Mouse (Mus musculus) cerebellum, postnatal 36 days (tissue): ENCODE results near the gene S100pbp.
A peak's percentile ranks its signal among the peaks of the same experiment; 100 is the strongest.

Source experiments
- DNase-seq, 2 experiments: peaks; one replicate each; pipeline ENCODE4 v3.0.0; 2021 to 2022; ENCODE audit warnings: mixed read lengths in 2 of 2

S100pbp gene

DNA sequence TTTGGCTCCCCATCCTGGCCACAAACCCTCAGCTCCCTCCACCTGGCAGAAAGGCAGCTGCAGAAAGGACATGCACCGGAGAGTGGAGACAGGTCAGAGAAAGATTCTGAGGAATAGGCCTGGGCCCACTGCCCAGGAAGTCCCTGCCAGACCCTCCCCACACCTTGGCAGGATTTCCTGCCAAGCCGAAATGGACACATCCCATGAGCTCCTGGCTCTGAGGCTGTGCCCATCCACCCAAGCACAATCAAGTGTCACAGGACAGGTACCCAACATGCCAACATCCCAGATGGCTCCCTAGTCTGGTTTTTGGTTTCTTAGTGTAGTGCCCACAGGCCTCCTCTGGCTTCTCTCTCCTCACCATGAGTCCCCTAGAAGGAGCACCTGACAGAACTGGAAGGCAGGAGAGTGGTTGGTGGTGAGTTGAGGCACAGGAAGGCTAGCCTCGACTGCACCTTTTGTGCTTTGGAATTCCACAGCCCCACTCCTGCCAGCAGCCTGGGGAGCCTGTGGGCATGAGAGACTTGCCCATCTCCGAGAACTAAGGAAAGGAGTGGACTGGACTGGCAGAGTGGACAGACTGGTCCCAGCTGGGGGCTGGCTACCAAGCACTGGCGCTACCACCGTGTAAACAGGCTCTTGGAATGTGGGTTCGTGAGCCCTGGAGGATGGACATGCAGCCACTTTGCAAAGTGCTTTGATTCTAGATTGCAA, 31.0 kb upstream of the S100pbp start:
- peak; percentile 75 to 77 for DNase-seq

DNA sequence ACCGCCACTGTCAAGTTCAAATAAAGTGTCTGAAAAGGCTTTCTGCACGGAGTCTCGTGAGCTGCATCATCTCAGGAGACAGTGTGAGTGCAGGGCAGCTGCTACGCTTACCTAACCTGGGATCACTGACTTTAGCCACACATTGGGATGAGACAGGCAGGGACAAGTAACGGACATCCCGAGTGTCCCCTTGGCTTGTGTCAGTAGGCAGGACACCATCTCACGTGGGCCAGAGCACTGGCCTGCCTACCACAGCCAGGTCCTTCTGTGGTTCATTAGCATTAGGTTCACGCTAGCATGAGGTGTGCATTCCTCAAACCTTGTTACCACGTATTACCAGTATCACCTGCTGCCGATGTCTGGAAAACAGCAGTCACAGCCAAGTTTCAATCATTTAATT, 29.7 kb upstream of the S100pbp start:
- DNase-seq: no peak

DNA sequence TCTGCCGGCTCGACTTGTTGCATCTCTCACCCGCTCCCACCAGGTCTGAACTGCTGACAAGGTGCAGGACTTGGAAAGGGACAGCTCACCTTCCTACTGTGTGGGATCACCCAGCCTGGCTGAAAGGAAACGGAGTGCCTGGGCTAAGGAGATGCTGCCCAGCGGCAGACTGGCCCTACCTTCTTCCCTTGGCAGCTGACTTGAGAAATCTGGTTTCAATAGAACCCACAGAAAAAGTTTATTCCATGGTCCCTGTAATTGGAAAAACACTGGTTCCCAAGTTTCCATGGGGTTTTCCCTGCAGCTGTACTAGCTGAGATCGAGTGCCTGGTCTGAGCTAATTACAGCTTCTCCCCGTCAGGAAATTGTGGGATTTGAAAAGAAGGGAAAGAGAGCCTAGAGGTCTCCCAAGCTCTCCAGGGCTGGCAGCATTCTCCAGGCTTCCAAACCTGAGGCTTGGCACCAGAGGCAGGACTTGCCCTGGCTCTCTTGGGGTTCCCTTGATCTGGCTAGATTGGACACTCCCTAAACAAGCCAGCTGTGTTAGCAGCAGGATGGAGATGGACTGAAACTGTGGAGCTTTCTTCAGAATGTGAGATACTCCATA, 29.1 kb upstream of the S100pbp start:
- DNase-seq: no peak

DNA sequence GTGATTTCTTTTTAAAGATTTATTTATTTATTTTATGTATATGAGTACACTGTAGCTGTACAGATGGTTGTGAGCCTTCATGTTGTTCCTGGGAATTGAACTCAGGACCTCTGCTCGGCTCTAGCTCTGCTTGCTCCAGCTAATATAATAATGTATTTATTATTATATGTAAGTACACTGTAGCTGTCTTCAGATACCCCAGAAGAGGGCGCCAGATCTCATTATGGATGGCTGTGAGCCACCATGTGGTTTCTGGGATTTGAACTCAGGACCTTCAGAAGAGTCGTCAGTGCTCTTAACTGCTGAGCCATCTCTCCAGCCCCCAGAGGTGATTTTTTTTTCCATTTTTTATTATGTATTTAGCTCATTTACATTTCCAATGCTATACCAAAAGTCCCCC, 23.0 kb upstream of the S100pbp start:
- peak; percentile 23 to 40 for DNase-seq

DNA sequence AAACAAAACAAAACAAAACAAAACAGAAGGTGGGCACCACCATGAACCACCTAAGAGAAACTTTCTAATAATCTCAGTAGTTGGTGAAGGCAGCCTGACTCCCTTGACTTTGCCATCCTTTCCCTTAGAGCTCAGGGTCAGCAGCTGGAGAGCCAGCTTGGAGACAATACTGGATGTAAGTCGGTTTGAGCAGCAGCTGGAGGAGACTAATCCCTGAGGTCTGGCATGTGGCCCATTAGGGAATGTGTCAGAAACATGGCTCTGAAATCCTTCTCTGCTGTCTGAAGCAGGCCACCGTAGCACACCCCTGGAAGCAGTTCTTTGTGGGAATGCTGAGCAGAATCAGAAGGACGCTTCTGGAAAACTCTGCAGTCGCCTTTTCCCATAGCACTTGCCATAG, 21.9 kb upstream of the S100pbp start:
- no peak for DNase-seq

DNA sequence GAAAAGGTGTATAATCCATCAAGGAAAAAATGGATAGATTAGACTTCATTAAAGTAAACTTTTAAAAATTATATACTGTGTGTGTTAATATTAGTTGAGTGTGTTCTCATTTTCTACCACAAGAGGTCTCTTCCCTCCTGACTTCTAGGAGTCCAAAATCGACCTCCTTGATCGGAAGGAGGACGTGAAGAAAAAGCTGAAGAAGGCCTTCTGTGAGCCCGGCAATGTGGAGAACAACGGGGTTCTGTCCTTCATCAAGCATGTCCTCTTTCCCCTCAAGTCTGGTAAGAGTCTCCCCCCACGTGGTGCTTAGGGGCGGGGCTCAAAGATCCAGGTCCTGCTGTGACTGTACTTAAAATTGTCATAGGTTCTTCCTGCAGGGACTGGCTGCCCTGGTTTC, 20.0 kb upstream of the S100pbp start:
- DNase-seq: peak in 1 of 2 experiments; percentile 17

DNA sequence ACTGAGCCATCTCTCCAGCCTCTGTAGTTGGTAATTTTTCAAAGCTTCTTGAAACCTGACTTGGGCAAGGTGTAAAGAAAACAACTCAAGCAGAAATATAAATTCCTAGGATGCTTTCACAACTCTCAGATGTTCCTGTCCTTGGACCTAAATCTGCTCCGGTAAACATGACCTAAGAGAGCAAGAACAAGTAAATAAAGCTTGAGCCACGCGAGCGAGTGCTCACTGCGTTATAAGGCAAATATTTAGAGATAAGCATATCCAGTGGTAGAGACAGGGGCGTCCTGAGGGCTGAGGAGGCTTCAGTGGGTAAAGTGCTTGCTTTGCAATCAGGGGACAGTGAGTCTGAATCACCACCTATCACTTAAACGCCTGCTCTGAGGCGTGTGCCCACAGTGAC, 17.3 kb upstream of the S100pbp start:
- DNase-seq: no peak

DNA sequence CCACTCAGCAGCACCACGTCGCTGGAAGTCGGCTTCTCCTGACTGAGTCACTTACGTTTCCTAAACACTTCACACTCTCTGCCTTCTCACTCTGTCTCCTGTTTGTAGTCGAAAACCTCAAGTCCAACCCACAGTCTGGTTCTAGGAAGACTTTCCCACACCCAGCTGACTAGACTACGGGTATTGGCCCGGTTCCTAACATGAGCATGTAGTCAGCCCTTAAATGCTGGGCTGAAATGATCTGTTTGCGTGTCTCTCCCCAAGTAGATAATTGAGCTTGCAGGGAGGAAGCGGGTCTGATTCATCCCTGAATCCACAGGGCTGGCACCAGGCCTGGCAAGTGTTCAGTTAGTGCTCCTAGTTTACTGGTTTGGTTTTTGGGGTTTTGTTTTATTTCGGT, 15.1 kb upstream of the S100pbp start:
- no peak for DNase-seq

DNA sequence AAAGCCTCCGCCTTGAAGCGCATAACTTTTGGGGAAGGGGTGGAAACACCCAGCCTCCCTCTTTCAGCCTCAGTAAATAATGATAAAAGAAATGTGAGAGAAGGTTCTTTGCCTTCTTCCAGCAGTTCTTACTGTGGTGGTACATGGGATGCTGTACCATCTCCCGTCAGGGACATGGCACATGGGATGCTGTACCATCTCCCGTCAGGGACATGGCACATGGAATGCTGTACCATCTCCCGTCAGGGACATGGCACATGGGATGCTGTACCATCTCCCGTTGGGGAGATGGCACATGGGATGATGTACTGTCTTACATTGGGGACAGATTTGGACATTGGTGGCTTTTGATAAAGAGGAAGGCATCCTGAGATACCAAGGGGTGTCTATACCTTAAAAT, 8.0 kb upstream of the S100pbp start:
- DNase-seq: no peak

DNA sequence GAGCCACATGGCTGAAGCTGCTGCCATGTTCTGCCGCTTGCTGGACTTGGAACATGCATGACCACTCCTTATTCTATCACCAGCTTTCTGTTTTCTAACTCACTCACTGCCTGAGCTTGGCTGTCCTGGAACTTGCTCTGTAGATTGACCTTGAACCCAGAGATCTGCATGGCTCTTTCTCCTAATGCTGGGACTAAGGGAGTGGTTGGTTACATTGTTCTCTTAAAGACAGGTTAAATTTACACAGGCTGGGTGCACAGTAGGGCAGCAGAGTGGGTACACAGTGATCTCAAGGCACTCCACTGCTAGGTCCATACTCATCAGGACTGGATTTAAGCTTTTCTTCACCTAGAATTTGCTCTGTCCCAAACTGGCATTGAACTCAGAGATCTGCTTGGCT, 4.8 kb upstream of the S100pbp start:
- no peak for DNase-seq

DNA sequence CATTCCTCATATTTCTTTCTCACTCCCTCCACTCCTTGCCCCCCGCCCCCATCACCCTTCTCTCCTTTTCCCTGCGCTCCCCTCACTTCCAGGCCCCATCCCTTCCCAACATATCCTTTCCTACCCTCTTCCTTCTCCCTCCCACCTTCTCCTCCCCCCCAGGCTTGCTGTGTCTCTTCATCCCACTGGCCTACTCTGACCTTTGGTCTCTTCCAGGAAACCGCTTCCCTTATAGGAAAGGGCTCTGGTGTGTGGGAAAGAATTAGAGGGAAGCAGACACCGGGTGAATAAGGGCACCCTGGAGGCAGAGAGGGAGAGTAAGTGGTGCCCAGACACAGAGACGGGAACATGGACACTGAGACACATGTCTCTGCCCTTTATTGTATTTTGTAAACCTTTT, 2.2 kb upstream of the S100pbp start:
- no peak for DNase-seq

DNA sequence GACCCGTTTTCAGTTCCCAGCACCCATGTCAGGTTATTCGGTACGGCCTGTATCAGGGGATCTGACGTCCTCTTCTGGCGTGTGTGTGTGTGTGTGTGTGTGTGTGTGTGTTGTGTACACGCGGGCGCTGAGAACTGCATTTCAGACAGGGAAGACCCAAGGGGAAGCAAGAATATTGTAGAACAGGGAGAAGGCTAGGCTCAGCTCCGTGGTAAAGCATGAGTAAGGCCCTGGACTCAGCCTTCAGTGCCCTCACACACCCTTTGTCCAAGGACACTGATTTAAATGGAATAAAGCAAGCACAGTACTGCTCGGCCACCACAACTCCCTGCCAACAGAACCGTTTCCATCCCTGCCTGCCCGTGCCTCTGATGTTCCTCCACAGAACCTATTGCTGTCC, 1.0 kb upstream of the S100pbp start:
- DNase-seq: peak in 1 of 2 experiments; percentile 23

DNA sequence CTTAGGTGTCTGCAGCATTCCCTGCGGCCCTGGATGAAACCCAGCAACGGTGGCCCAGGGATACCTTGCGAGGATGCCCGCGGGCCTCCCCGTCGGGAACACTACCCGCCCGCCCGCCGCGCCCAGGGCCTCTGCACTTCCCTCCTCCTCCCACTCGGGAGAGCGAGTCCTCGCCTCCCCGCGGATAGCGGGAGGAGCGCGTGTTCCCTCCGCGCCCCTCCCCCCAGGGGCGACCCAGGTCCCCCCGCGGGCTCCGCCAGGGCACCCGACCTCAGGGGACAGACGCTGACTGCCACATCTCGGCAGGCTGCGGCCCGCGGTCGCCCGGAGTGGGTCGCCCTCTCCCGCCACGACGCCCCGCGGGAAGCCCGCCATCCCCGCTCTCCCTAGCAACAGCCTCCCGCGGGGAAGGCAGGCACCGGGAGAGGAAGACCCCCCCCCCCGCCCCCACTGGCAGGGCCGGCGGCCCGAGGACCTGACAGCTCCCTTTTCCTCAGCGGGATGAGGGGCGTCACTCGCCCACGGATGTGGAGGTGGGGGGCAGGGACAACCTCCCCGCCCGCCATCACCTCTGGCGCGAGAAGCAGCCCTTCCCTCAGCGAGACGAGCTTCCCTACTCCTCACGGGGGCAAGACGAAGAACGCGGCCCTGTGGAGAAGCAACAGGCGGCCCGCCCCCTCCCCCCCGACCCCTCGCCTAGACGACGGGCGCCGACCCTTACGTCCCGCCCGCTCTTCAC, 555 bp downstream of the S100pbp start:
- peak; percentile 58 to 60 for DNase-seq

DNA sequence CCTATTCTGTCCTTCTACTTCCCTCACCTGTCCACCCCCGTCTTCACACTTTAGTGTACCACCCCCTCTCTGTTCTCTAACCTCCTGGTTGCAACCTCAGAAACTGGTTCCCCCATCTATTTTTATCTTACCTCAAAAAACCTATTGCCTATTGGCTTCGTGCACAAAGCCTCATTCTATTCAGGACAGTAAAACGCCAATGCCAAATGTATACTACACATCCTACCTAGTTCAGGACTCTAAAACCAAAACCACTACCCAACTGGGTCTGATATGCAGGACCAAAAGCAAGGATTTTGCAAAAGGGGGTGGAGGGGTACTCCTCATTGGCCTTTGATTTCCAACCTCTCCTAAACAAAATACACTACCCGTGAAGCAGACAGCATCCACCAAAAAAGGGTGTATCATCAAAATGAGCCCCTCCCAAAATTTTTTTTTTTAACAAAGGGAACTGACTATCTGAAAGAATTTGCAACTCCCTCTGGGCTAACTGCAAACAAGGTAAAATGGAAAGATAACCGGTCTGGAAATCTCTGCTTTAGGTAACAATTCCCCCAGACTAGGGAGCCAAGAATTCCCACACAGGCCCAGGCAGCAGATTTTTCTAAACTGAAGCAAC, 1.4 kb downstream of the S100pbp start:
- no peak for DNase-seq

DNA sequence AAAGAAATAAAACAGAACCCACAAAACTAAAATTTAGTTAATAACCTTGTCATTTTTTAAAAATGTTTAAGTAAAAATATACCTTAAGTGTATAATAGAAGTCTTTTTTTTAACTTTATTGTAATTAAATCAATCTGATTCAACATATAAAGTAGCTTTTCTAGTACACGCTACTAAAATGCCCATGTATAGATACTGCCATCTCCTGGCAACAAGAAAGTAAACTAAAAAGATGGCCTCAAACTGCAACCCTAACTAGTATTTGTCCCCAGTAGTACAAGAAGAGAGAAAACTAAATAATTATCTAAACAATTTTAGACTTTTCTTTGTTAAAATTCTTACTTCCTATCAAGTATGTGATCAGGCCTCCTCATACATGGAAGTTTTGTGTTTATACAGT, 10.0 kb downstream of the S100pbp start:
- DNase-seq: no peak

DNA sequence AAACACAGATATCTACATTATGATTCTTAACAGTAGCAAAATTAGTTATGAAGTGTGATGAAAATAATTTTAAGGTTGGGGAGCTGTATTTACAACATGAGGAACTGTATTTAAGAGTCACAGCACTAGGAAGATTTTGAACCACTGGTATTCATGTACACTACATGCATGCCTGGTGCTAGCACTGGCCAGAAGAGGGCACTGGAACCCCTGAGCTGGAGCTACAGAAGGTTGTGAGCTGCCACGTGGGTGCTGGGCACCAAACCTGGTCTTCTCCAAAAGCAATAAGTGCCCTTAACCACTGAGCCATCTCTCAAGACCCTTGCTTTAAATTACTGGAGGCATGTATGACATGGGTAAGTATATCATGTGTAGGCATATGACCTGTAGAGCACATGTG, 17.0 kb downstream of the S100pbp start:
- no peak for DNase-seq

DNA sequence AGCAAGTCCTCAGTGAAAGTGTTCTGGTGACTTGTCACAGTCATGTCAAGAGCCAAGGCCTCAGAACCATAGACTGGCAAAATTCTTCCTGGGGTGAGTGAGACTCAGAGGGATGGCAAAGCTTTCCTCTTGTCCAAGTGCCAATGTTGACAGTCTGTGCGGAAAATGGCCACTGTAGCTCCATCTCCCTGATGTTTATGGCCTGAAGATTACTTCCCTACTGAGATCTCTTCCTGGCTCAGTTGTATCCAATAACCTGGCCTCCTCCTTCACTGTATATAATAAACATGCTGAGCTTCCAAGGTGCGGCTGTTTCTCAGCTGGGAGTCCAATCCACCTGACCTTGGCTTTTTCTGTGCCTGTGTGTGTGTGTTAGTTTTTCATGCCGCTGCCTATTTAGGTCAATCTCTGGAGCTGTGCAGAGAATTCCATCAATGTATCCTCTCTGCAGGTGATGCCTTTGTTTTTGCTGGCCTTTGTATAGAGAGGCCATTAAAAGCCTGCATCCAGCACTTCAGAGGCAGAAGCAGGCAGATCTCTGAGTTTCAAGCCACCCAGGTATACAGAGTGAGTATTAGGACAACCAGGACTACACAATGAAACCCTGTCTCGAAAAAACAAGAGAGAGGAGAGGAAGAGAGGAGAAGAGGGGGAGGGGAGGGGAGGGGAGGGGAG, 27.8 kb downstream of the S100pbp start:
- DNase-seq: peak; percentile 42 to 63

DNA sequence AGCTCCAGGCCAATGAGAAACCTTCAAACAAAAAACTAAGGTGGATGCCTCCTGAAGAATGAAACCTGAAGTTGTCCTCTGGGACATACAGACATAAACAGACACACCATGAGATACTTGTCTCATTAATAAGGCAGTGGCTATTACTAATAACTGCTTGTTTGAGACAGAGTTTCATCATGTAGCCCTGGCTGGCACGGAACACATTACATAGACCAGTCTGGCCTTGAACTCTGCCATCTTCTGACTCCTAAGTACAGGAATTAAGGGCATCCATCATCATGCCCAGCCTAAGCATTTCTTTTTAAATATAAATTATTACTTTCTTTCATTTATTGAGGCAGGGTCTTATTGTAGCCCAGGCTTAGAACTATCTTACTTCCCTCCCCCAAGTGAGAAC, 28.5 kb downstream of the S100pbp start:
- no peak for DNase-seq

DNA sequence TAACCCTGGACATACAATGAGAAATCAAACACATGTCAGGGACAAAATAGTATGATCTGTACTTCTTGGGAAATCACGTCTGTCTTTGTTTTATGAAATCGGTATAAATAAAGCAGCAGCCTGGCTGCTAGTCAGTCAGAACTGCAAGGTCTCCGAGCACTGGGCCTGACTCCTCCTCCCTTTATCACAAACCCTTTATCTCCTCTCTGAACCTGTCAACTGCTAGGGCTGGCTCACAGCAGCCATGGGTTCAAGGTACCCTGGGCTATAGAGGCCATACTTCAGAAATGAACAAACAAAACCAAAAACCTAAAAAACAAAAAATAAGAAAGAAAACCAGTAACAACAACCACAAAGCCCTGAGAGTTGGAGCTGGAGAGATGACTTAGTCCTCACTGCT, 31.0 kb downstream of the S100pbp start:
- DNase-seq: no peak

DNA sequence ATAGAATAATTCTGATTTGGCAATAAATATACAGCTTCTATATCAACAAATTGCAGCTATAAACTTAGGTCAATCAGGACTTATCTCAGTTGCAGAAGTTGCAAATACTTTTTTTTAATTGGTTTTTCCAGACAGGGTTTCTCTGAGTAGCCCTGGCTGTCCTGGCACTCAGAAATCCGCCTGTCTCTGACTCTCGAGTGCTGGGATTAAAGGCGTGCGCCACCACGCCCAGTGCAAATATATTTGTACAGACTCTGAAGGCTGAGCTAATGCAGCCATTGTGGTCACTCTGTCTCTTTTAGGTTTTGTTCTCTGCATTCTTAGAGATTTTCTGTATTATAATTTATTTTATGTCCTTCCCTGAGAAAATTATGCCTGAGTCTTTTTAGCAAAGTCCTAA, 32.0 kb downstream of the S100pbp start:
- DNase-seq: no peak

DNA sequence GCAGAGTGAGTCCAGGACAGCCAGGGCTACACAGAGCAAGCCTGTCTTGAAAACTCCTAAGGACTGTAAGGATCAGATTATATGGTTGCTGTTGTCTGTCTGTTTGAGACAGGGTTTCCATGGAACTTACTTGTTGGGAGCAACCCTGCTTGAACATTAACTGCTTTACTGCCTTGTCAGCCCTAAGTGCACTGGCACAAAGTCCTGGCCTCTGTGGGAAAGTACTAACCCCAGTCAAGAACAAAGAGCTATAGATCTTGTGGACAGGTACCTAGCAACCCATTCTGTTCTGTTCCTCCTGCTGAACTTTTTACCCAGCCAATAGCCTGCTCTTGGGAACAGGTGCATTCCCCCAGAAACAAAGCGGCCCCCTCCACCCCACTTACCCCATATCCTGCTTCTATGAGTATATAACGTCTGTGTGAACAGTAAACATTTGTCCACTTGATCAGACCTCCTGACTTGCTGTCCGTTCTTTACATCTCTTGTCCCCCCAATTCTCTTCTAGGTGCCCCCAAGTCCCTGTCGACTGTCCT, 38.2 kb downstream of the S100pbp start:
- DNase-seq: no peak

DNA sequence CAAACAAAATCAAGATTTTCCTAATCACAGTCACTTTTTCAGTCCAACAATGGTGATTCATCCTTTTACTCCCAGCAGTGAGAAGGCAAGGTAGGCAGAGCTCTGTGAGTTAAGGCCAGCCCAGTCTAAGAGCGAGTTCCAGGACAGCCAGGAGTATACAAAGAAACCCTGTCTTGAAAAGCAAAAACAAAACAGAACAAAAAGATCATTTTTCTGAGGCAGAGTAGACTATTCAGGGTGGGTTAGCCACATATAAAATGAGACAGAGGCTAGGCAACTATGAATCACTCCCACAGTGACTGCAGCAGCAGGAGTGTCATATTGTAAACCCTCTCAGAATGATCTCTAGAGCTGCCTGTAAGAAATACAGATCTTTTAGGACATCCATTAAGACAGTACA, 40.2 kb downstream of the S100pbp start:
- DNase-seq: no peak

DNA sequence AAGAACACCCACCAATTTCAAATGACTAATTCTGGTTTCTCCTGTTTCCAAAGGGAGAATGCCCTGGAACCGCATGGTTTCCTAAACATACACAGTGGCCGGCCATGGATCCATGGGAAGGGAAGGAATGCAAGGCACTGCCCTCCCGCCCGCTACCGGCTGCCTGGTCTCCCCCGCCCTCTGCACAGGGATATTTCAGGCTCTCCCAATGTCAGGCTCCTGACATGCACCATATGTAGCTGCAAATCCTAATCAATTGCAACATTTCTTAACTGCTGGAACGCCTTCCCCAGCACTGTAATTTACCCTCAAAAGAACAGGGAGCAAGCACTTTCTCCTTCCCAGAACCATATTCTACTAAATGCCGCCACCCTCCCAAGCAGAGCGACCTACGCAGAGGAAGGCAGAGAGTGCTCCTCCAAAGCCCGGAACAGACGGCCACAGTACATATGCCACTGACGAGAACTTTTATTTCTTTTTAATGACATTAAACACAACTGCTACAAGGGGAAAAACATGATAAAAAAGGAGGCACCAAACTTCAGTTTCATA, 41.9 kb downstream of the S100pbp start:
- no peak for DNase-seq
